In genomic region chr11:97684766-97685165, GRCm38 (mm10) we compare ENCODE assay signal across 8 mouse cellular contexts. TPM values are rescaled to one million over a fixed set of nuclear protein-coding genes. Genes with fewer than 3 reads are reported as not detected.
DNase-seq lines count a peak whose midpoint lies in the region; ATAC-seq and TF ChIP-seq lines count a peak whose summit lies in the region.

No protein-coding gene starts in this region.

- no peaks in the 10 kb centered on the region for H3K9me3 ChIP-seq in hindbrain, embryonic 10.5 days
- no peaks in the 10 kb centered on the region for H3K9me3 ChIP-seq in hindbrain, postnatal 0 days (ENCODE audit: low read length)
- no peaks in the 10 kb centered on the region for H3K9me3 ChIP-seq in hindbrain, embryonic 14.5 days (ENCODE audit: control insufficient read depth, low read length)
- H3K9me3 ChIP-seq in neural tube, embryonic 15.5 days (replicated peaks): no peaks in the 10 kb centered on the region

- no peak for TF ChIP-seq CTCF in hindbrain, postnatal 0 days (IDR thresholded peaks at IDR 0.05; ENCODE audit: low read depth)
- no peak for TF ChIP-seq CTCF in thymus, adult 2 months (IDR thresholded peaks at IDR 0.05; ENCODE audit: borderline replicate concordance, control insufficient read depth, extremely low read depth, insufficient read depth, low read length, poor library complexity)

- no peak for TF ChIP-seq POLR2A in thymus, adult 2 months (IDR thresholded peaks at IDR 0.05; ENCODE audit: control insufficient read depth, extremely low read depth, insufficient read depth, low read length, poor library complexity)

- no peaks in the 10 kb centered on the region for H3K27me3 ChIP-seq in hindbrain, embryonic 10.5 days (ENCODE audit: insufficient read depth, poor library complexity, severe bottlenecking)
- no peaks in the 10 kb centered on the region for H3K27me3 ChIP-seq in hindbrain, postnatal 0 days (ENCODE audit: insufficient read depth, low read length)
- no peaks in the 10 kb centered on the region for H3K27me3 ChIP-seq in thymus, adult 2 months (ENCODE audit: control insufficient read depth, insufficient read depth, low read length)
- H3K27me3 ChIP-seq in hindbrain, embryonic 14.5 days (ENCODE audit: control insufficient read depth, insufficient read depth, low read length): no peaks in the 10 kb centered on the region
- no peaks in the 10 kb centered on the region for H3K27me3 ChIP-seq in neural tube, embryonic 15.5 days (replicated peaks)

- no peak overlapping the region; the same call in 1 of the 2 replicates for H3K4me3 ChIP-seq in hindbrain, embryonic 10.5 days
- no peak overlapping the region for H3K4me3 ChIP-seq in hindbrain, postnatal 0 days (ENCODE audit: low read length)
- H3K4me3 ChIP-seq in thymus, adult 2 months (ENCODE audit: control insufficient read depth, insufficient read depth, low read length): no peak overlapping the region
- no peak overlapping the region for H3K4me3 ChIP-seq in hindbrain, embryonic 14.5 days (replicated peaks; ENCODE audit: low read length)
- 0 out of 2 replicates have a peak overlapping the region, but pooled peaks have one; percentile 45 for H3K4me3 ChIP-seq in neural tube, embryonic 15.5 days (replicated peaks)

- H3K9ac ChIP-seq in hindbrain, postnatal 0 days (replicated peaks; ENCODE audit: low read length): no peak overlapping the region
- H3K9ac ChIP-seq in hindbrain, embryonic 14.5 days: peak overlapping the region; percentile 39; the same call in 1 of the 2 replicates
- H3K9ac ChIP-seq in neural tube, embryonic 15.5 days (replicated peaks): no peak overlapping the region

- H3K4me1 ChIP-seq in hindbrain, embryonic 10.5 days (replicated peaks): peaks cover 43% of the 10 kb centered on the region
- 0 out of 2 replicates have a peak, but pooled peaks cover 8% of the 10 kb centered on the region for H3K4me1 ChIP-seq in hindbrain, postnatal 0 days (ENCODE audit: insufficient read depth, low read length)
- H3K4me1 ChIP-seq in thymus, adult 2 months (replicated peaks; ENCODE audit: control insufficient read depth, insufficient read depth, low read length): peaks cover 30% of the 10 kb centered on the region
- peaks cover 13% of the 10 kb centered on the region for H3K4me1 ChIP-seq in hindbrain, embryonic 14.5 days (replicated peaks; ENCODE audit: control insufficient read depth, insufficient read depth, low read length)
- H3K4me1 ChIP-seq in neural tube, embryonic 15.5 days: peaks cover 36% of the 10 kb centered on the region

- peaks cover 64% of the 10 kb centered on the region for H3K36me3 ChIP-seq in hindbrain, embryonic 10.5 days
- H3K36me3 ChIP-seq in hindbrain, postnatal 0 days (ENCODE audit: insufficient read depth, low read length): peaks cover 10% of the 10 kb centered on the region
- peaks cover 8% of the 10 kb centered on the region for H3K36me3 ChIP-seq in thymus, adult 2 months (ENCODE audit: control insufficient read depth, insufficient read depth, low read length)
- peaks cover 64% of the 10 kb centered on the region for H3K36me3 ChIP-seq in hindbrain, embryonic 14.5 days (replicated peaks; ENCODE audit: control insufficient read depth, insufficient read depth)
- peaks cover 32% of the 10 kb centered on the region for H3K36me3 ChIP-seq in neural tube, embryonic 15.5 days

- 39% methylated on average over 7 of the region's 7 CpGs for WGBS in hindbrain, embryonic 10.5 days
- WGBS in hindbrain, postnatal 0 days: 45% methylated on average over 7 of the region's 7 CpGs
- 81% methylated on average over 7 of the region's 7 CpGs for WGBS in thymus, adult 2 months
- 33% methylated on average over 7 of the region's 7 CpGs for WGBS in hindbrain, embryonic 14.5 days
- WGBS in neural tube, embryonic 15.5 days: 47% methylated on average over 7 of the region's 7 CpGs

- peak overlapping the region; percentile 1 for H3K27ac ChIP-seq in hindbrain, embryonic 10.5 days
- no peak overlapping the region for H3K27ac ChIP-seq in hindbrain, postnatal 0 days
- peak overlapping the region; percentile 41; the same call in 1 of the 2 replicates for H3K27ac ChIP-seq in thymus, adult 2 months (ENCODE audit: control insufficient read depth, insufficient read depth, low read length)
- H3K27ac ChIP-seq in hindbrain, embryonic 14.5 days: no peak overlapping the region
- peak overlapping the region; percentile 60; the same call in 1 of the 2 replicates for H3K27ac ChIP-seq in neural tube, embryonic 15.5 days (replicated peaks)

- no peak for ATAC-seq in hindbrain, postnatal 0 days
- ATAC-seq in hindbrain, embryonic 14.5 days (ENCODE audit: low FRiP score): no peak
- ATAC-seq in neural tube, embryonic 15.5 days (ENCODE audit: low FRiP score): no peak

- H3K4me2 ChIP-seq in hindbrain, postnatal 0 days (ENCODE audit: low read depth, low read length): no peak overlapping the region
- H3K4me2 ChIP-seq in hindbrain, embryonic 14.5 days (replicated peaks): peak overlapping the region; percentile 55; the same call in 1 of the 2 replicates
- peak overlapping the region; percentile 92 for H3K4me2 ChIP-seq in neural tube, embryonic 15.5 days

- no peak for DNase-seq in hindbrain, embryonic 10.5 days (ENCODE audit: low spot score)
- DNase-seq in hindbrain, postnatal 0 days (ENCODE audit: low spot score): no peak
- DNase-seq in thymus, adult 2 months: no peak
- DNase-seq in thymus, postnatal 25 days: no peak
- DNase-seq in hindbrain, embryonic 14.5 days (ENCODE audit: low spot score): no peak
- DNase-seq in adrenal gland, postnatal 4 days (ENCODE audit: low spot score in 2 of 2): no peak
- DNase-seq in spleen, postnatal 14 days (ENCODE audit: low spot score in 2 of 2): no peak

RNA-seq across cellular contexts. Expression of gene Cisd3, which starts 0.9 kb away (rescaled TPM):
- 18.3 and 24.0 TPM in 2 replicates for polyA plus RNA-seq in hindbrain, embryonic 10.5 days (2016; fragmentation: Nextera tagmentation; extraction: Ambion mirVana)
- total RNA-seq in hindbrain, postnatal 0 days (2014; rRNA removed): 21.2 and 24.0 TPM in 2 replicates
- polyA plus RNA-seq in hindbrain, postnatal 0 days (2015; fragmentation: Nextera tagmentation; extraction: Ambion mirVana): 47.6 and 52.0 TPM in 2 replicates
- 24.9 and 25.3 TPM in 2 replicates for polyA plus RNA-seq in thymus, adult 2 months (2012; rRNA removed)
- polyA plus RNA-seq in hindbrain, embryonic 14.5 days (2014; fragmentation: Nextera tagmentation; extraction: Ambion mirVana): 27.7 and 34.7 TPM in 2 replicates
- polyA plus RNA-seq in neural tube, embryonic 15.5 days (2015; fragmentation: Nextera tagmentation; extraction: Ambion mirVana): 46.9 and 50.1 TPM in 2 replicates
- 100 to 1,000 TPM; 105 to 109 TPM for total RNA-seq in adrenal gland, postnatal 4 days (2021)

RNA-seq across cellular contexts. Expression of gene Pcgf2, which starts 15.5 kb away (rescaled TPM):
- polyA plus RNA-seq in hindbrain, embryonic 10.5 days (2016; fragmentation: Nextera tagmentation; extraction: Ambion mirVana): 15.6 and 17.0 TPM in 2 replicates
- total RNA-seq in hindbrain, postnatal 0 days (2014; rRNA removed): 11.3 and 18.0 TPM in 2 replicates
- 13.3 and 14.8 TPM in 2 replicates for polyA plus RNA-seq in hindbrain, postnatal 0 days (2015; fragmentation: Nextera tagmentation; extraction: Ambion mirVana)
- polyA plus RNA-seq in thymus, adult 2 months (2012; rRNA removed): 22.6 and 28.2 TPM in 2 replicates
- 22.0 and 23.4 TPM in 2 replicates for polyA plus RNA-seq in hindbrain, embryonic 14.5 days (2014; fragmentation: Nextera tagmentation; extraction: Ambion mirVana)
- polyA plus RNA-seq in neural tube, embryonic 15.5 days (2015; fragmentation: Nextera tagmentation; extraction: Ambion mirVana): 17.6 and 17.7 TPM in 2 replicates
- 10 to 100 TPM; 69.9 to 71.5 TPM for total RNA-seq in adrenal gland, postnatal 4 days (2021)

RNA-seq across cellular contexts. Expression of gene Psmb3, which starts 18.4 kb away (rescaled TPM):
- 642 and 643 TPM in 2 replicates for polyA plus RNA-seq in hindbrain, embryonic 10.5 days (2016; fragmentation: Nextera tagmentation; extraction: Ambion mirVana)
- total RNA-seq in hindbrain, postnatal 0 days (2014; rRNA removed): 453 and 498 TPM in 2 replicates
- 499 and 523 TPM in 2 replicates for polyA plus RNA-seq in hindbrain, postnatal 0 days (2015; fragmentation: Nextera tagmentation; extraction: Ambion mirVana)
- polyA plus RNA-seq in thymus, adult 2 months (2012; rRNA removed): 421 and 477 TPM in 2 replicates
- polyA plus RNA-seq in hindbrain, embryonic 14.5 days (2014; fragmentation: Nextera tagmentation; extraction: Ambion mirVana): 436 and 489 TPM in 2 replicates
- polyA plus RNA-seq in neural tube, embryonic 15.5 days (2015; fragmentation: Nextera tagmentation; extraction: Ambion mirVana): 458 and 459 TPM in 2 replicates
- total RNA-seq in adrenal gland, postnatal 4 days (2021): 100 to 1,000 TPM; 193 to 221 TPM

RNA-seq across cellular contexts. Expression of gene Mllt6, which starts 21.6 kb away (rescaled TPM):
- polyA plus RNA-seq in hindbrain, embryonic 10.5 days (2016; fragmentation: Nextera tagmentation; extraction: Ambion mirVana): 2.1 and 2.2 TPM in 2 replicates
- total RNA-seq in hindbrain, postnatal 0 days (2014; rRNA removed): 43.9 and 60.8 TPM in 2 replicates
- polyA plus RNA-seq in hindbrain, postnatal 0 days (2015; fragmentation: Nextera tagmentation; extraction: Ambion mirVana): 1.5 and 1.7 TPM in 2 replicates
- polyA plus RNA-seq in thymus, adult 2 months (2012; rRNA removed): 89.5 and 99.1 TPM in 2 replicates
- 5.0 TPM in 2 replicates for polyA plus RNA-seq in hindbrain, embryonic 14.5 days (2014; fragmentation: Nextera tagmentation; extraction: Ambion mirVana)
- polyA plus RNA-seq in neural tube, embryonic 15.5 days (2015; fragmentation: Nextera tagmentation; extraction: Ambion mirVana): 2.3 and 3.1 TPM in 2 replicates
- total RNA-seq in adrenal gland, postnatal 4 days (2021): 10 to 100 TPM; 49.0 to 59.7 TPM

RNA-seq across cellular contexts. Expression of gene Epop, which starts 55.3 kb away (rescaled TPM):
- polyA plus RNA-seq in hindbrain, embryonic 10.5 days (2016; fragmentation: Nextera tagmentation; extraction: Ambion mirVana): 13.4 and 14.3 TPM in 2 replicates
- total RNA-seq in hindbrain, postnatal 0 days (2014; rRNA removed): 11.0 and 12.0 TPM in 2 replicates
- polyA plus RNA-seq in hindbrain, postnatal 0 days (2015; fragmentation: Nextera tagmentation; extraction: Ambion mirVana): 2.3 and 2.4 TPM in 2 replicates
- polyA plus RNA-seq in thymus, adult 2 months (2012; rRNA removed): 5.6 and 8.4 TPM in 2 replicates
- 1.8 and 2.6 TPM in 2 replicates for polyA plus RNA-seq in hindbrain, embryonic 14.5 days (2014; fragmentation: Nextera tagmentation; extraction: Ambion mirVana)
- 2.1 TPM in 2 replicates for polyA plus RNA-seq in neural tube, embryonic 15.5 days (2015; fragmentation: Nextera tagmentation; extraction: Ambion mirVana)
- total RNA-seq in adrenal gland, postnatal 4 days (2021): 1 to 10 TPM; 4.2 to 4.7 TPM

Comparison
In these comparisons a context has a peak if more than half of its experiments do, and no peak if none do; other contexts are left out.
1. H3K27ac ChIP-seq: peak in hindbrain, embryonic 10.5 days (single experiment), thymus, adult 2 months (single experiment) and neural tube, embryonic 15.5 days (single experiment); none in hindbrain, postnatal 0 days (single experiment) and hindbrain, embryonic 14.5 days (single experiment).